Mouse (Mus musculus): ENCODE data around the gene Slc9a3r2.

The Slc9a3r2 gene

DNA sequence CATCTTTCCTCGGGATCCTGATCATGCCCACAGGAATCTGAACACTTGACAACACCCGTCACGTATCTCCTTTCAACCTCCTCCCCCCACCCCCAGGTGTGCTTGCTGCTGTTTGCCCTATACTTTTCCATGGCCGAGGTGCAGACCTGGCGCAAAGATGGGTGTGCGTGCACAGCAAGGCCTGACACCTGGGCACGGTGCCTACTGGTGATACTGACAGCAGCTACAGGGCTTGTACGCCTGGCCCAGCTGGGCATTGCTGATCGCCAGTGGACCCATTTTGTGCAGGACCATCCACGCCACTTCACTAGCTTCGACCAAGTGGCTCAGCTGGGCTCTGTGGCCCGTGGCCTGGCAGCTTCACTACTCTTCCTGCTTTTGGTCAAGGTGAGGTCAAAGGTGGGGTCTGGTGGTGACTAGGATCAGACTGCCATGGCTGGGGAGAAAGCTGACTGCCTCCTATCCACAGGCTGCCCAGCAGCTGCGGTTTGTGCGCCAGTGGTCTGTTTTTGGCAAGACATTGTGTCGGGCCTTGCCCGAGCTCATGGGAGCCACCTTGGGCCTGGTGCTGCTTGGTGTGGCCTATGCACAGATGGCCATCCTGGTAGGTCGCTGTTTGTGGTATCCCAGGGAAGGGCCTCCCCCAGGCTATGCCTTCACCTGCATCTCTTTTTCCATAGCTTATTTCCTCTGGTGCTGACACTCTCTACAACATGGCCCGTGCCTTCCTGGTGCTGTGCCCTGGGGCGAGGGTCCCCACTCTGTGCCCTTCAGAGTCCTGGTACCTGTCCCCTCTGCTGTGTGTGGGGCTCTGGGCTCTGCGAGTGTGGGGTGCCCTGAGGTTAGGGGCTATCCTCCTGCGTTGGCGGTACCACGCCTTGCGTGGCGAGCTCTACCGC lies 55.9 kb downstream of the Slc9a3r2 start:
- DNase-seq (ENCODE audit: low spot score in 2 of 2) = no peak

DNA sequence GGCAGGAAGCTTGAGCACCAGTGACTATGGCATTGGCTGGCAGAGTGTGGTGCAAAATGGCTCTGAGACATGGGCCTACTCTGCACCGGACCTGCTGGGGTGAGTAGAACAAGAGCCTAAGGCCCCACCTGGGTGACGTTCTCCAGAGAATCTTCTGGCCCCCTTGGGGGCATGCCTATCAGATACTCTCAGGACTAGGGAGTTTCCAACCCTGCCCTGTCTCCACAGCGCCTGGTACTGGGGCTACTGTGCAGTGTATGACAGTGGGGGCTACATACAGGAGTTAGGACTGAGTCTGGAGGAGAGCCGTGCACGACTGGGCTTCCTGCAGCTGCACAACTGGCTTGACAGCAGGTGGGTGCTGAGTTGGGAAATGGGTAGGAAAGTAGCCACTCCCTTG lies 56.9 kb downstream of the Slc9a3r2 start:
- DNase-seq (ENCODE audit: low spot score in 2 of 2) = no peak

DNA sequence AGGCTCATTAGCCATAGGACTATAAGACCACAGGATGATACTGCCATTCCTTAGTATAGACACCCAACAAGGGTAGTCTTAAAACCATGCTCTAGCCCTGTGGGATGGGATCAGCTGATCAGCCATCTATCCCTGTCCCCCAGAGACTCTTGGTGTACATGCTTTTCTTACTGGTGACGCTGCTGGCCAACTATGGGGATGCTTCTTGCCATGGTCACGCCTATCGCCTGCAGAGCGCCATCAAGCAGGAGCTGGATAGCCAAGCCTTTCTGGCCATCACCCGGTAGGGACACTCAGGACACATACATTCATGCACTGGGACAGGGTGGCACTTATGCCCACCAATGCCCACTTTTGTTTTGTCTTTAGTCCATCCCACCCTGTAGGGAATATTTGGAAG lies 58.4 kb downstream of the Slc9a3r2 start:
- no peak for DNase-seq (ENCODE audit: low spot score in 2 of 2)

DNA sequence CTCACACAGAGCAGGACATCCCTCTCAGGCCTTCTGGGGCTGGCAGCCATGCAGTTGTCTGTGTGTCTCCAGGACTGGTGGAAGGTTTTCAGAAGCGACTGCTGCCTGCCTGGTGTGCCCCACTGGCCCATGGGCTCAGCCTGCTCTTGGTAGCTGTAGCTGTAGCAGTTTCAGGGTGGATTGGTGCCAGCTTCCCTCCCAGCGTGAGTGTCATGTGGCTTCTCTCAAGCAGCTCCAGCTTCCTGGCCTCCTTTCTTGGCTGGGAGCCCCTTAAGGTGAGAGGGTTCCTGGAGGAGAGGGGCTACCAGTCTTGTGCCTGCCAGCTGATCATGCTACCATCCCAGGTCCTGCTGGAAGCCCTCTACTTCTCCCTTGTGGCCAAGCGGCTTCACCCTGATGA lies 59.2 kb downstream of the Slc9a3r2 start:
- DNase-seq (ENCODE audit: low spot score in 2 of 2) = no peak
